Mouse (Mus musculus): ENCODE data around the gene Smoc2.

DNA sequence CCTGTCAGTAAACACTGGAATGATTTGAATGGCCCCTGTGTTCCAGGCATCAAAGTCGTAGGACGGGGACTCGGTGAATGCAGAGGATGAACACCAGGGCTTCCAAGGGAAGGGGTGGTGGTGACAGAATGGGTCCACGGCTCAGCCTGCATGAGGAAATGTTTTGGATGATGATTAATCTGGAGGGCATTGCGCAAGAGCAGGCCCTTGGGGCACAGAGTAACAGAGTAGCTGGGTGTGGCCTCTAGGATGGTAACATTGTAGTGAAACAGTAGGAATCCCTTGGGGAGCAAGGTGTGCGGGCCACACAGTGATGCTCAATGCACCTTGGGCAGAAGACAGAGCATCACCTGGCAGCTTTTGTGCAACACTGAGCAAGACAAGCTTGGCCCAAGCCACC, 92.3 kb downstream of the Smoc2 start:
- TF ChIP-seq CTCF (IDR thresholded peaks at IDR 0.05; ENCODE audit: borderline replicate concordance, extremely low read depth, insufficient read depth, insufficient read length), result no peak
- no peak for TF ChIP-seq POLR2A (IDR thresholded peaks at IDR 0.05; ENCODE audit: borderline replicate concordance, extremely low read depth, insufficient read depth, insufficient read length, poor library complexity, severe bottlenecking)
